Mouse (Mus musculus): ENCODE results near the gene Hist2h2aa2.
"Not testable (repeated sequence)": the region's sequence is repeated elsewhere in the genome, so short reads cannot be mapped to it uniquely, and the experiment has no call there.

DNA sequence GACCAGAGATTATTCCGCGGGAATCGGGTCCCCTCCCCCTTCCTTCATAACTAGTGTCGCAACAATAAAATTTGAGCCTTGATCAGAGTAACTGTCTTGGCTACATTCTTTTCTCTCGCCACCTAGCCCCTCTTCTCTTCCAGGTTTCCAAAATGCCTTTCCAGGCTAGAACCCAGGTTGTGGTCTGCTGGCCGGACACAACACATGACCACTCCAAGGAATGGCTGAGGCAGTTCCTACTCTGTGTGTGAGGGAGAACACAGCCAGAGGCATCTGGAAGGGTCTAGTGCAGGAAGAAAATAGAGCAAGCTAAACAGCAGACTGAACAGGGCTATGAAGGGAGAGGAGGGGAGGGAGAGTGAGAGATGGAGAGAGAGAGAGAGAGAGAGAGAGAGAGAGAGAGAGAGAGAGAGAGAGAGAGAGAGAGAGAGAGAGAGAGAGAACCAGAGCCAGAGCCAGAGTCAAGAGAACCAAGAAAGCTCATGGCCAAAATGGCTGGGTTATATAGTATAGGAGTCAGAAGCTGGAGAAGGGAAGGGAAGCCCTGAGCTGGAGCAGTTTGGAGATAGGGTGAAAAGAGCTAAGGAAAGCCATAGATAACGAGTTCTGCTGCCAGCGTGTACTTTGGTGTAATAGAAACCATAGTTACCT, 41.4 kb downstream of the Hist2h2aa2 start:
- not testable (repeated sequence) for TF ChIP-seq CTCF (IDR thresholded peaks at IDR 0.05; ENCODE audit: insufficient read depth, low read length); POLR2A (IDR thresholded peaks at IDR 0.05; ENCODE audit: borderline replicate concordance, extremely low read depth, low read depth, low read length)
